Mouse (Mus musculus): ENCODE measurements around the gene Klhl11.
A peak's percentile ranks its signal among the peaks of the same experiment; 100 is the strongest.

Klhl11 gene

GRCm38 (mm10) chr11:100471352-100472196, 967 bp downstream of the Klhl11 start:
- DNase-seq (ENCODE audit: low spot score): peak; percentile 27

- DNase-seq (ENCODE audit: low spot score): no peak
Measured at GRCm38 (mm10) chr11:100465833-100466232, 6.7 kb downstream of the Klhl11 start.

GRCm38 (mm10) chr11:100465229-100465792, 7.2 kb downstream of the Klhl11 start:
- no peak for DNase-seq (ENCODE audit: low spot score)

- no peak for DNase-seq (ENCODE audit: low spot score)
Measured at GRCm38 (mm10) chr11:100462699-100463098, 9.8 kb downstream of the Klhl11 start.

- no peak for DNase-seq (ENCODE audit: low spot score)
Measured at GRCm38 (mm10) chr11:100457711-100458110, 14.8 kb downstream of the Klhl11 start.

DNA sequence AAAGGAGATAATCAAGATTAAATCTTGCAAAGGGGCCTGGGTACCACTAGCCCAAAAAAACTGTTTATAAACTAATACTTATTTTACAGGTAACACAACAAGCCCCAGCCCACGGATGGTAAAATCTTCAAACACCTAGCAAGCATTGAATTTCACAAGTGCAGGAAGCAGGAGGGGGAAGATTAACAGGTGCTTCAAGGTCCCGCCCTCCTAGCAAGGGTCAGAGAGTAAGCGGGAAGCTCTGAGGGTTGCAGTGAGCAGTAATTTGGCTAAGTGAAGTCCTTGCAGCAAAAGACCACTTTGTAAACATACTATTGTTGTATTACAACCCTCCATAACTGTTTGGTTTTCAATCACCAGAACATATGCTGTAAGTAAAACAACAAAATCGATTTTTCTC, 15.3 kb downstream of the Klhl11 start:
- no peak for DNase-seq (ENCODE audit: low spot score)

- DNase-seq (ENCODE audit: low spot score): no peak
Measured at GRCm38 (mm10) chr11:100442625-100443024, 29.9 kb downstream of the Klhl11 start.

GRCm38 (mm10) chr11:100441797-100442196, 30.7 kb downstream of the Klhl11 start, which contains the start of the genes Nt5c3b and Klhl10:
Gene Nt5c3b (minus strand): TSS chr11:100441808.
Gene Klhl10 (plus strand): TSS chr11:100441917.
- DNase-seq (ENCODE audit: low spot score): no peak

- DNase-seq (ENCODE audit: low spot score): peak; percentile 86
Measured at GRCm38 (mm10) chr11:100440691-100441522, 31.6 kb downstream of the Klhl11 start.

DNA sequence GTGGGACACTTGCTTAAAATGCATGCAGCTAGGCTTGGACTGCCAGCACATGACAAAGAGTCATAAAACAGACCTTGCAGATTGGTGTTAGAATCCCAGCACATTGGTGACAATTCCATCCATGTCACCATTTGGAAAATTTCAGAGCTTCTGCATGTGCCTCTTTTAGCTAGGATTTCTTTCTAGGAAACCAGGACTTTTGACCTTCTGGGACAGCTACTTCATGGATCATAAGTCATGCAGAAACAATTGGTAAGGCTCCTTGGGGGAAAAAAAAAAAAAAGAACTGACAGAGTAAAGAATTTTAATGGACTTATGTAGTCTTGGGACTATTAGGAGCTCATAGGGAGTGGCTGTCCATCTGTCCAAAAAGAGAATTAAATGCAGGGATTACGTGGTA, 34.6 kb downstream of the Klhl11 start:
- no peak for DNase-seq (ENCODE audit: low spot score)

- DNase-seq (ENCODE audit: low spot score): no peak
Measured at GRCm38 (mm10) chr11:100435678-100436246, 36.8 kb downstream of the Klhl11 start.

GRCm38 (mm10) chr11:100432002-100432401, 40.5 kb downstream of the Klhl11 start:
- DNase-seq (ENCODE audit: low spot score): no peak

DNA sequence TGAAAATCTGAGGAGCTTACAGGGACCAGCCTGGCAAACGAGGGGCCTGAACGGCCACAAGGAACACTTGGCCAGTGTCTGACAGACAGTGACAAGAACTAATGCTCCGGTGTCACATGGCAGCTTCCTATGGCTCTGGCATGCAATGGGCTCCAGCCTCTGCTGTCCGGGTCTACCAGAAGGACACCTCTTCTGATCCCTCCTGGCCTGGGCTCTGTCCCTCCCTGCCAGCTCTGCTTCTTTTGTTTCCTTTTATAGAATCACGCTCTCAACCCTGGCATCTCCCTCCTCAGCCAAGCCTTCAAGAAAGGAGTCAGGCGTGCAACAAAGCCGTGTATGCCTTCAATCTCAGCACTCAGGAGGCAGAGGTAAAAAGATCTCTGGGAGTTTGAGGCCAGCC, 42.5 kb downstream of the Klhl11 start:
- DNase-seq (ENCODE audit: low spot score): no peak

DNA sequence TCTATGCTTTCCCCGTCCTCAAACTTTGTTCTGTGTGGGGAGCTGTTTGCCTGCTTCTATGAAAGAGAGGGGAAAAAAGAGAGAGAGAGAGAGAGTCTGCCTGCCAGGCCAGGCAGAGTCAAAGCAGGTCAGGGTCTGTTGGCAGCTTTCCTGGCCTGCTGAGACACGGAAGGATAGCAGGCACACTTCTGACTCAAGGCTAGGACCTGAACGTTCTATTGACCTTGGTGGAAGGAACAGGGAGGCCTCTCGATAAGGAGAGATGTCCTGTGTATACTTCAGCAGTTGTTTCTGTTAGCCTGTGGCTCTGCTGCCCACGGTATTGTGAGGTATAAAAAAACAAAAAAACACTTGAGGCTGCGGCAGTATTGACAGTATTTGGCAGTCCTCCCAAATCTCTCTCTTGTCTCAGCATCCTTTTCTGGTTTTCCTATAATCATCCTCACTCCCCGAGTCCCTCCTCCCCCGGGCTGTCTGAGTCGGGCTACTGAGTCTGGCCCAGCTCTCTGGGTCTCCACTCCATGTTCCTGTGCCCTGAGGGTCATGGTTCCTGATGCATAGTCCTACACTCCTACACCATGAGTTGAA, 43.8 kb downstream of the Klhl11 start:
- peak; percentile 73 for DNase-seq (ENCODE audit: low spot score)

DNA sequence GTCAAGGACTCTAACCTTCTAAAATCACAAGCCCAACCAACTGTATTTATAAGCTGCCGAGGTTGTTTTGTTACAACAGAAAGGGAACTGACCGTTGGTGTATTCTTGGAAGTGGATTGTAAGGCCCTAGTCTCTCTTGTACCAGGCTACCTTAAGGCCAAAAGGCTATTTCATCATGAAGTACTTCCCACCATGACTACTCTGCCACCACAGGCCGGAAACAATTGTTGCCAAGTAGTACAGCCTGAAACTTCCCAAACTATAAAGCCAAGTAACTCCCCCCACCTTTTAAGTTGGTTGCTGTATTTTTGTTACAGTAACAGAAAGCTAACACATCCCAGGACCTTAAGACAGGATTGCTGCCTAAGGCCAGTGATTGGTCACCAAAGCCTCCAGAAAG, 45.7 kb downstream of the Klhl11 start:
- DNase-seq (ENCODE audit: low spot score): no peak

GRCm38 (mm10) chr11:100425851-100426250, 46.7 kb downstream of the Klhl11 start:
- peak; percentile 89 for DNase-seq (ENCODE audit: low spot score)

- DNase-seq (ENCODE audit: low spot score): no peak
Measured at GRCm38 (mm10) chr11:100423836-100424235, 48.7 kb downstream of the Klhl11 start.

DNA sequence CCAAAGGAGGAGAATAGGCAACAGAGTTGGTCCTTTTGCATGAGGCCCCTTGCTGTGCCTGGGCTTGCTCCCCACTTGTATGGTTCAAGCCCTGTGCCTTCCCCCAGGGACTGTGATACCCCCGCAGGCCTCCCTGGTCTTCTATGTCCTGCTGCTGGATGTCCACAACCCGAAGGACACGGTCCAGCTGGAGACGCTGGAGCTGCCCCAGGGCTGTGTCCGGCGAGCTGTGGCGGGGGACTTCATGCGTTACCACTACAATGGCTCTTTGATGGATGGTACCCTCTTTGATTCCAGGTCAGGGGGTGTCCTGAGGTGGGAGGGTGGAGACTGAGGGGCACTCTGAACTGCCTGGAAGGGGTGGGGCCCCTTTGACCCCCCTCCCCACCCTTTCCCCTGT, 51.0 kb downstream of the Klhl11 start:
- DNase-seq (ENCODE audit: low spot score): no peak

DNA sequence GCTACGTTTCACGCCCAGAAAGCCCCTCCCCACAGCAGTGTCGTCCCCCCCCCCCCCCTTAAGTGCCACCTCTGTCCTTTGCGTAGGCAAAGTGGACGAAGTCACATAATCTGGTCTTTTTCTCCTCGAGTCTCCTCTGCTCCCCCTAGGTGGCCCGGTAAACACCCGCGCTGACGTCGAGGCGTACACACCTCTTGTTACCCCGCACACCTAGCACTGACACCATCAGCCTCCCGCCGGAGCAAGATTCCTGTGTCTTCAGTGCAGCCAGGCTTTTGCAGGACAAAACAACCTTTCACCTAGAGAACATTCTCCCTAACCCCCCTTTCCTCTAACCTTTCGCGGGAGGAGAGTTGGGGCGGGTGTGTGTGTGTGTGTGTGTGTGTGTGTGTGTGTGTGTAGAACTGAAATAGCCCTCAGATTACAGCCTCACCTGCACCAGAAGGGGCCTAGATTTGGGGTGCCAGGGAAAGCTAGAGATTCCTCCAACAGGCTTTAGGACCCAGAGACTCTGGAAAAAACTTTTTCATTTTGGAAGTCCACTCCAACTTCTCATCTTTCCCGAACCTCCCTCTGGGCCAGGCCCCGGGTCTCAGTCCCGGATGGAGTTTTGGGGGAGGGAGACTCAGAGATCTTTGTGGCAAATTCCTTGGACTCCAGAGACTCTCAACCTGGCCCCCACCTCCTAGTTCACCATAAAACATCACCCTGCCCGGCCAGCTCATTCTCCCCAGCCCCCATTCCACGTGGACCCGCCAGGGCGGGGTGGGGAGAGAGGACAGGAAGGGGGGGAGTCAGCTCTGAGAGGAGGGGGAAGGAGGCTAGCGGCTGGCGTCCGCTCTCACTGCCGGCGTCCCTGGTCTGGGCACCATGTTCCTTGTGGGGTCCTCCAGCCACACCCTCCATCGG, 57.4 kb downstream of the Klhl11 start, which contains the start of gene Fkbp10:
Gene Fkbp10 (plus strand): TSS at position 784 of the 909 bp plus-strand sequence.
- no peak for DNase-seq (ENCODE audit: low spot score)

GRCm38 (mm10) chr11:100414021-100414913, 58.3 kb downstream of the Klhl11 start, which contains the start of gene P3h4:
Gene P3h4 (minus strand): TSS chr11:100414836.
- peak; percentile 85 for DNase-seq (ENCODE audit: low spot score)
